Mouse (Mus musculus) limb, embryonic 13.5 days (tissue): ENCODE measurements around the gene Espnl. TPM values are rescaled to one million over a fixed set of nuclear protein-coding genes. Genes with fewer than 3 reads are reported as not detected.

ENCODE experiments used
- polyA plus RNA-seq: library from polyadenylated mRNA; unstranded; fragments of >200 nt; fragmentation: Nextera tagmentation; extraction: Ambion mirVana; gene quantifications from 2 replicates; pipeline ENCODE4 v1.2.1, GENCODE M21; 2015

The Espnl gene
- polyA plus RNA-seq, 1 experiment from 2014 or later, result 0.05 TPM

Other genes starting within 250 kb of the Espnl start
- gene Rbm44, start 177.0 kb upstream of the Espnl start, polyA plus RNA-seq, result 0.88 and 1.3 TPM in 2 replicates
- 2.7 and 3.1 TPM in 2 replicates for gene Ramp1, start 142.3 kb upstream of the Espnl start, polyA plus RNA-seq
- gene Ube2f, start 71.8 kb upstream of the Espnl start, polyA plus RNA-seq, result 62.7 and 68.1 TPM in 2 replicates
- gene Scly, start 23.7 kb upstream of the Espnl start, polyA plus RNA-seq, result 11.9 and 14.0 TPM in 2 replicates
- gene Klhl30, start 28.9 kb downstream of the Espnl start, polyA plus RNA-seq, result 1.6 and 1.8 TPM in 2 replicates
- 2.0 and 2.1 TPM in 2 replicates for gene Erfe, start 44.4 kb downstream of the Espnl start, polyA plus RNA-seq
- gene Ilkap, start 76.7 kb downstream of the Espnl start, polyA plus RNA-seq, result 163 and 172 TPM in 2 replicates
- gene Hes6, start 92.0 kb downstream of the Espnl start, polyA plus RNA-seq, result 114 and 117 TPM in 2 replicates
- gene Per2, start 137.2 kb downstream of the Espnl start, polyA plus RNA-seq, result 3.3 TPM in 2 replicates
- gene Traf3ip1, start 172.6 kb downstream of the Espnl start, polyA plus RNA-seq, result 9.6 and 10.0 TPM in 2 replicates
- 5.5 and 6.3 TPM in 2 replicates for gene Asb1, start 218.5 kb downstream of the Espnl start, polyA plus RNA-seq